ENCODE assay signal across 9 mouse cellular contexts in genomic region chr3:67564731-67565357, GRCm38 (mm10). TPM values are rescaled to one million over a fixed set of nuclear protein-coding genes. Genes with fewer than 3 reads are reported as not detected.
DNase-seq lines count a peak whose midpoint lies in the region; ATAC-seq lines count a peak whose summit lies in the region.
"Had no signal": no experiment of that assay in that cellular context is flagged by ENCODE, and none has a peak within 500 bp of the region (broad histone marks: within the 10 kb centered on the region; RNA-seq: fewer than 3 reads in every experiment).

No protein-coding gene starts in this region.

- H3K9me3 ChIP-seq in liver, embryonic 15.5 days (replicated peaks), result no peaks in the 10 kb centered on the region
- H3K9me3 ChIP-seq: embryonic facial prominence, embryonic 15.5 days had no signal

- no peaks in the 10 kb centered on the region for H3K36me3 ChIP-seq in liver, embryonic 15.5 days (replicated peaks)
- H3K36me3 ChIP-seq: embryonic facial prominence, embryonic 15.5 days had no signal

- H3K4me1 ChIP-seq in liver, embryonic 15.5 days (replicated peaks), result peaks cover 28% of the 10 kb centered on the region

- peak overlapping the region; percentile 87 for H3K27ac ChIP-seq in liver, embryonic 15.5 days (replicated peaks)
- H3K27ac ChIP-seq: embryonic facial prominence, embryonic 15.5 days had no signal

- 46% methylated on average over 5 of the region's 5 CpGs for WGBS in liver, embryonic 15.5 days (ENCODE audit: insufficient replicate concordance)

- intact Hi-C loops in heart, postnatal 10 days (cut with DNase I), result no loop called here
- intact Hi-C loops in heart, postnatal 36 days (cut with DNase I), result loop anchor here (5.0 kb wide), 1 partner anchor 138 kb away; no protein-coding TSS in a partner anchor

- no peak overlapping the region for H3K4me2 ChIP-seq in liver, embryonic 15.5 days
- H3K4me2 ChIP-seq: embryonic facial prominence, embryonic 15.5 days had no signal

- H3K9ac ChIP-seq in liver, embryonic 15.5 days, result no peak overlapping the region
- H3K9ac ChIP-seq: embryonic facial prominence, embryonic 15.5 days had no signal

- ATAC-seq in liver, embryonic 15.5 days (ENCODE audit: insufficient read depth), result no peak

- peaks cover 3% of the 10 kb centered on the region; the same call in 1 of the 2 replicates for H3K27me3 ChIP-seq in liver, embryonic 15.5 days
- H3K27me3 ChIP-seq: embryonic facial prominence, embryonic 15.5 days had no signal

- H3K4me3 ChIP-seq in liver, embryonic 15.5 days (replicated peaks), result no peak overlapping the region
- H3K4me3 ChIP-seq: embryonic facial prominence, embryonic 15.5 days had no signal

- DNase-seq in heart, postnatal 10 days, result peak; percentile 42 to 56
- DNase-seq in heart, postnatal 36 days, result no peak
- DNase-seq in 416B (ENCODE audit: low read depth), result peak; percentile 56
- DNase-seq in ZHBTc4 (ENCODE audit: low read depth, low spot score), result peak; percentile 36
- DNase-seq in adrenal gland, adult 2 months, result no peak
- no peak for DNase-seq in urinary bladder, adult 2 months (ENCODE audit: low spot score)
- DNase-seq in right cerebral cortex, adult 18-20 months, result no peak

RNA-seq across cellular contexts. Expression of gene Mfsd1, which starts 17.7 kb away (rescaled TPM):
- 10 to 100 TPM; 40.0 to 42.8 TPM for total RNA-seq in heart, postnatal 10 days (2021)
- total RNA-seq in heart, postnatal 36 days (2021), result 10 to 100 TPM; 29.5 to 32.0 TPM
- 25.3 and 25.5 TPM in 2 replicates for polyA plus RNA-seq in liver, embryonic 15.5 days (2015; fragmentation: Nextera tagmentation; extraction: Ambion mirVana)
- 10 to 100 TPM; 52.3 to 62.6 TPM for total RNA-seq in adrenal gland, adult 2 months (2021)
- 67.8 and 70.8 TPM in 2 replicates for polyA plus RNA-seq in adrenal gland, adult 2 months (2012; rRNA removed)
- polyA plus RNA-seq in urinary bladder, adult 2 months (2012; rRNA removed), result 41.6 and 42.2 TPM in 2 replicates

RNA-seq across cellular contexts. Expression of gene Rarres1, which starts 49.5 kb away (rescaled TPM):
- total RNA-seq in heart, postnatal 10 days (2021), result 1 to 10 TPM; 1.2 TPM
- total RNA-seq in heart, postnatal 36 days (2021), result 1 to 10 TPM in 1 of 2 experiments, under 1 TPM in 1; 0.92 to 1.1 TPM
- polyA plus RNA-seq in liver, embryonic 15.5 days (2015; fragmentation: Nextera tagmentation; extraction: Ambion mirVana), result 2.7 and 3.1 TPM in 2 replicates
- under 1 TPM; 0.20 to 0.93 TPM for total RNA-seq in adrenal gland, adult 2 months (2021)
- 2.1 and 5.4 TPM in 2 replicates for polyA plus RNA-seq in adrenal gland, adult 2 months (2012; rRNA removed)
- 0.55 and 0.91 TPM in 2 replicates for polyA plus RNA-seq in urinary bladder, adult 2 months (2012; rRNA removed)

Comparison
In these comparisons a context has a peak if more than half of its experiments do, and no peak if none do; other contexts are left out.
1. DNase-seq: peak in heart, postnatal 10 days (2 of 2), 416B (single experiment) and ZHBTc4 (single experiment); none in heart, postnatal 36 days (0 of 2), adrenal gland, adult 2 months (single experiment), urinary bladder, adult 2 months (single experiment) and right cerebral cortex, adult 18-20 months (single experiment).